Mouse (Mus musculus) spleen, adult 12 weeks (tissue): ENCODE data around the gene Arhgdia.
"Not testable (repeated sequence)": the region's sequence is repeated elsewhere in the genome, so short reads cannot be mapped to it uniquely, and the experiment has no call there.

Source experiments
- DNase-seq: peaks from one replicate; pipeline ENCODE4 v3.0.0; 2022; ENCODE audit warnings: low spot score

The Arhgdia gene

GRCm38 (mm10) chr11:120613481-120613972 is 32.1 kb upstream of the Arhgdia start:
- no peak for DNase-seq

GRCm38 (mm10) chr11:120612763-120613162 is 31.3 kb upstream of the Arhgdia start:
- peak; percentile 66 for DNase-seq

DNA sequence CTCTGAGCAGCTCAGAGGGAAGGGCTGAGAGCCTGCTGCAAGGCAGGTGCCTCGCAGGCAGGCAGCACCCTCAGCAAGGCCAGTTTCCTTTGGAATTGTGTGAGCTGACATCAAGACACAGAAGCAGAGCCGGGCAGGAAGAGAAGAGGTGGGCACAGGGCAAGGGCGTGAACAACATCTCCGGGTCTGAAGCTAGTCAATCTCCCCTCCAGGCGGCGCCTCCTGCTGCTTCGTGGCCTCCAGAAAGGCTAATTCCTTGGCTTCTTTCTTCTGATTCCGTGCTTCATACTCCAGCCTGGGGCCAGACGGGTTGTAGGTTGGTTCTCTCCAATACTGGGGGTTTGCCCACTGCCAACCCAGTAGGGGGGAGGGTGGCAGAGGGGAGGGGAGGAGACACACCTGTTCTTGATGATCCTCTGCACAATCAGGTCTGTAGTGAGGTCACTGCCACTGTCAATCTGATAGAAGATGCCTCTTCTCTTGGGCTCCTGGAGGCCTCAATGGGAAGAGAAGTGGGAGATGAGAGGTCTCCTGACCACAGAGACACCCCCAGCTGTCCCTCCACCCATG is 29.1 kb upstream of the Arhgdia start:
- no peak for DNase-seq

GRCm38 (mm10) chr11:120609250-120609649 is 27.8 kb upstream of the Arhgdia start:
- no peak for DNase-seq

DNA sequence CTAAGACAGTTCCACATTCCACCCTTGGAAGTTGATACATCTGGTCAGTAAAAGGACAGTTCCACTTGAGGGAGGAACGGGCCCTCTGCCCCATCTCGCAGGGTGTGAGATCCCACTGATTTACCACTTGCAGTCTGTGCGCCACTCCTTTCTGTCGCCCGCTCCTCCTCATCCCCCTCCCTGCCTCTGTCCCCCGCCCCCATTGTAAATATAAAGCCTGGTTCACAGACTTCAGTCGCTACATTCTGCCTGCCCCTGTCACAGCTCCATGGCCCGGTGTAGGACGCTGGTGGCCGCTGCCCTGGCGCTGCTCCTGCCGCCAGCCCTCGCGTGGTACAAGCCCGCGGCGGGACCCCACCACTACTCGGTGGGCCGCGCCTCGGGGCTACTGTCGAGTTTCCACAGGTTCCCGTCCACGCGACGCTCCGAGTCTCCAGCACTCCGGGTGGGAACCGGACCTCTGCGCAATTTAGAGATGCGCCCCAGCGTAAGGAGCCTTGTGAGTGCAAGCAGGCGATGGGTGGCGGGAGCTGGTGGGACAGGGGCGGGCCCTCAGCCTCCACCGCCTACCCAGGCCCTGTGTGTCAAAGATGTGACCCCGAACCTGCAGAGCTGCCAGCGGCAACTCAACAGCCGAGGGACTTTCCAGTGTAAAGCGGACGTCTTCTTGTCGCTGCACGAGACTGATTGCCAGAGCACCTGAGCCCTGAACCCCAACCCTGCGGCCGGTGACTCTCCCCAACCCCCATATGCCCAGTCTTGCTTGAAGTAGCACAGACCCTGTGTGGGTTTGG is 27.0 kb upstream of the Arhgdia start, which contains the start of gene Npb:
Npb (plus strand) TSS at position 237 of the 794 bp plus-strand sequence.
- DNase-seq = no peak

GRCm38 (mm10) chr11:120606764-120607163 is 25.3 kb upstream of the Arhgdia start:
- no peak for DNase-seq

- no peak for DNase-seq
Measured at GRCm38 (mm10) chr11:120605667-120606066, 24.2 kb upstream of the Arhgdia start.

GRCm38 (mm10) chr11:120603545-120603944 is 22.1 kb upstream of the Arhgdia start:
- no peak for DNase-seq

GRCm38 (mm10) chr11:120600716-120601115 is 19.3 kb upstream of the Arhgdia start:
- no peak for DNase-seq

DNA sequence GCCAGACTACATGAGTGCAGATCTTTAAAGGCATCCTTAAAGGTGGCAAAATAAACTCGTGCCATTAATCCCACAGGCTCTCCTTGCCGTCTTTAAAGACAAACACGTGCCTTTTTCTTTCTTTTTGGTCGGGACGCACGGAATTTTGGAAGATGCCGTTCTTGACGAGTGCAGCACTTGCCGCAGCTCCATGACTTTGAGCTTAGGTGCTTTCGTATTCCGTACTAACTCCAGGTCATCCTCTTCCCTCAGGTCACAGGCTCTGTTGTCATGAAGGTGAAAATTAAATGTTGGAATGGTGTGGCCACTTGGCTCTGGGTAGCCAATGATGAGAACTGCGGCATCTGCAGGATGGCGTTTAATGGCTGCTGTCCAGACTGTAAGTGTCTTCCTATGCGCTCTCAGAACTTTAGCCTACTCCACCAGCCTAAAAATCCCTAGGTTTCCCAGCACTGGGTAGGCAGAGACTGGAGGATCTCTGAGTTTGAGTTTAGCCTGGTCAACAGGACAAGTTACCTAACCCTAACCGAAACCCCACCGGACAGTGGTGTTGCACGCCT is 17.6 kb upstream of the Arhgdia start:
- no peak for DNase-seq

- DNase-seq = peak; percentile 89
Measured at GRCm38 (mm10) chr11:120598283-120598989, 17.0 kb upstream of the Arhgdia start, which contains the start of the genes Alyref and Anapc11. Alyref (minus strand) TSS chr11:120598365. Anapc11 (plus strand) TSS chr11:120598421.

GRCm38 (mm10) chr11:120597240-120598235 is 16.1 kb upstream of the Arhgdia start:
- no peak for DNase-seq

DNA sequence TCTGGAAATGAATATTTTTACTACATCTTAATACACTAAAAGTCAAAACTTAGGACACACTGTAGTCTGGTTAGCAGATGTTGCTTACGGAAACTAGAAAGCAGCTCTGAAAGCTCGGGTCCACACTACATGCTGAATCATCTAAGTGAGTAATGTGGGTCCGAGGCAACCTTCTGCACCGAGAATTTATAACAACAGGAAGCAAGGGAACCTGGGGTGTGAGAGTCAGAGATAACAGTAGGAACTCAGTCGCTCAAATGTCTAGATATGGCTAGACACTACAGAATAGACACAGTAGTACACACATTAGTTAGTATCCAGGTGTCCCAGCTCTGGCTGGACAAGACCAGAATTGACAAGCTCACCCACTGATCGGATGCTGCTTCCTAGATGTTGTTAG is 7.1 kb upstream of the Arhgdia start:
- no peak for DNase-seq

GRCm38 (mm10) chr11:120583937-120584336 is 2.5 kb upstream of the Arhgdia start:
- no peak for DNase-seq

GRCm38 (mm10) chr11:120582982-120583293 is 1.5 kb upstream of the Arhgdia start:
- not testable (repeated sequence) for DNase-seq

- DNase-seq = peak; percentile 43
Measured at GRCm38 (mm10) chr11:120582268-120582981, 1.0 kb upstream of the Arhgdia start.

DNA sequence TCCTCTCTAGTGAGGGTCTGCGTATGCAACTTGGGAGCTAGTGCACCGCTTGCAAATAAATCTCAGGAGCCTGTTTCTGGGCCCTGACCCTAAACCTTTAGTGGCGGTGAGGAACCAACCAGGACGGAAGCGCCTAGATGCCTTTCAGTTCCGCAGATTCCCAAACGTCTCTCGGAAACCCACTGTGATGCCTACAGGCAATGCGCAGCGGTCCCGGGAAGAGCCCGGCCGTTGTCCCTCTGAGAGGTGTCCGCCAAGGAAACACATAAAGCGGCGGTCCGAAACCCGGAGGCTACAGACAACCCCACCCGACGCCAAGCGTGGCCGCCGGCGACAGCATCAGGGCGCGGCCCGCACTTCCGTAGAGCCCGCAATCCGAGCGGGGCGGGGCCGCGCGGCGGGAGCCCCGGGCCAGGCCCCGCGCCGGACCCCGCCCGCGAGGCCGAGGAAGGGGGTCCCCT is 523 bp downstream of the Arhgdia start:
- peak; percentile 51 for DNase-seq

- no peak for DNase-seq
Measured at GRCm38 (mm10) chr11:120580190-120580589, 1.2 kb downstream of the Arhgdia start.

- peak; percentile 73 for DNase-seq
Measured at GRCm38 (mm10) chr11:120579316-120580107, 1.9 kb downstream of the Arhgdia start.
